Mouse (Mus musculus) bone marrow macrophage, adult 2 months (primary cell): Measurements from ENCODE around the gene Nup205.

Experiments used
- CTCF ChIP-seq: IDR thresholded peaks from 2 replicates; pipeline ENCODE4 v1.5.1; 2012; ENCODE audit warnings: low read depth, mild to moderate bottlenecking, low read length, moderate library complexity
- POLR2A ChIP-seq: IDR thresholded peaks from 2 replicates; pipeline ENCODE4 v1.6.1; 2012; ENCODE audit warnings: mild to moderate bottlenecking, low read depth, low read length, borderline replicate concordance

DNA sequence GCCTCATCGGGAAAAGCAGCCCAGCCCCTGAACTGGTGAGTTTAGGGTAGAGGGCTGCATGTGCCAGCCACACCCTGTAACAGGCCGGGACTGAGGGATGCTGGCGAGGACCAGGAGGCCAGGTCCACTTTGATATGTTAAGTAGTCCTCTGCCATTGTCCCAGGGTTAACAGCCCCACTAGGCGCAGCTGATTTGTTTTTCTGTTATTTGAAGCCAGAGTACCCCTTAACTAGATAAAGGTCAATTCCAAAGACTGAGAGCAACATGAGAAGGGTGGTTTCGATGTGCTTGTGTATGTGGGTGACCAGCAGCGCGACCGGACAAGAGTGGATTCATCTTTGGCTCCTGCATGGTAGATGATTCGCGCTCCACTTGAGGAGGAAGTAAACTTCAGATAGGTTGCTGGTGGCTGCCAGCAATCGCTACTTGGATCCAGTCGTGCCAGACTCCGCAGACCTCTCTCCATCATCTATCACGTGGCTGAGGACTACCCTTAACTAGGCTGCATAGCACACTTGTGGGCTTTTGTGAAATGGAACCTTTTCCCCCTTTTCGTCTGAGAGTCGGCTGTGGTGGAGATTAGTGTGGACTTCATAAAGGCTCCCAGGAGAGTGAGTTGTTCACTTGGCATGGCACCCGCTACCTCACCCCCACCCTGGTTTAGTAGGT lies 74.7 kb downstream of the Nup205 start:
- TF ChIP-seq CTCF (no peak), POLR2A (no peak)
